10 mouse cellular contexts compared by ENCODE assay signal in the genomic region with DNA sequence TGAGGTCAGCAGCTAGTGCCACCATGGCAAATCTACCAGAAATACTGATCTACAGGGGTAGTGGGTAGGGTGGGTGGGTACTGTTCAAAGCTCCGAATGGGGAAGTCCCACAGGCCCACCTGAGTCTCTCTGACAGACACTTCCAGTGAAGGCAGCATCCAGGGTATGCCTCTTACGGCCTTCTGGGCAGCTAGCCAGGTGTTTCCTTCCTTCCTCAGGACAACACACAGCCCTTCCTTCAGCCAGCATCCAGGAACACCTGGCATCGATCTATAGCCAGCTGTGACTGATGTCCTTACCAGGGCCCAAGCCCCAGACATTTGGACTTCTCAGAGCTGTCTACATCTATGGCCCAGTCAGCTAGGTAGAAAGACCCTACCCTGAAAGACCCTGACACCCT. TPM values are rescaled to one million over a fixed set of nuclear protein-coding genes. Genes with fewer than 3 reads are reported as not detected.
DNase-seq lines count a peak whose midpoint lies in the region; ATAC-seq lines count a peak whose summit lies in the region.
"Had no signal": no experiment of that assay in that cellular context is flagged by ENCODE, and none has a peak within 500 bp of the region (broad histone marks: within the 10 kb centered on the region; RNA-seq: fewer than 3 reads in every experiment).

No protein-coding gene starts in this region.

- 79% methylated on average over 3 of the region's 3 CpGs for WGBS in heart, embryonic 11.5 days (ENCODE audit: insufficient replicate concordance)
- WGBS in forebrain, embryonic 10.5 days = 89% methylated on average over 3 of the region's 3 CpGs

- intact Hi-C loops in heart, postnatal 36 days (cut with DNase I) = loop anchor here (10.0 kb wide), 4 partner anchors 248 to 528 kb away; partner anchors contain the start of genes Add1, Nelfa, Slbp and Tacc3

- H3K4me1 ChIP-seq in heart, embryonic 11.5 days (ENCODE audit: control insufficient read depth, insufficient read depth, low read length) = peaks cover 42% of the 10 kb centered on the region
- peaks cover 31% of the 10 kb centered on the region for H3K4me1 ChIP-seq in forebrain, embryonic 10.5 days

- H3K4me2 ChIP-seq in heart, embryonic 11.5 days = no peak overlapping the region
- H3K4me2 ChIP-seq: liver, embryonic 15.5 days had no signal

- H3K27me3 ChIP-seq in heart, embryonic 11.5 days (ENCODE audit: control insufficient read depth, insufficient read depth, low read length) = no peaks in the 10 kb centered on the region
- peaks cover 16% of the 10 kb centered on the region for H3K27me3 ChIP-seq in forebrain, embryonic 10.5 days (ENCODE audit: poor library complexity, severe bottlenecking)
- H3K27me3 ChIP-seq: liver, embryonic 15.5 days had no signal

- no peak overlapping the region for H3K9ac ChIP-seq in heart, embryonic 11.5 days (ENCODE audit: low read depth, low read length)
- H3K9ac ChIP-seq: liver, embryonic 15.5 days had no signal

- no peak overlapping the region for H3K27ac ChIP-seq in heart, embryonic 11.5 days (ENCODE audit: low read depth, low read length)
- H3K27ac ChIP-seq in forebrain, embryonic 10.5 days = no peak overlapping the region
- H3K27ac ChIP-seq: liver, embryonic 15.5 days had no signal

- H3K9me3 ChIP-seq in heart, embryonic 11.5 days (replicated peaks; ENCODE audit: control insufficient read depth, low read length) = no peaks in the 10 kb centered on the region
- no peaks in the 10 kb centered on the region for H3K9me3 ChIP-seq in forebrain, embryonic 10.5 days
- H3K9me3 ChIP-seq: liver, embryonic 15.5 days had no signal

- no peak overlapping the region for H3K4me3 ChIP-seq in heart, embryonic 11.5 days (ENCODE audit: low read depth, low read length)
- no peak overlapping the region for H3K4me3 ChIP-seq in forebrain, embryonic 10.5 days
- H3K4me3 ChIP-seq: liver, embryonic 15.5 days had no signal

- ATAC-seq in heart, embryonic 11.5 days (replicated peaks; ENCODE audit: insufficient number of reproducible peaks, low FRiP score, low TSS enrichment) = no peak

- H3K36me3 ChIP-seq in heart, embryonic 11.5 days (ENCODE audit: control insufficient read depth, insufficient read depth, low read length) = peaks cover 12% of the 10 kb centered on the region
- H3K36me3 ChIP-seq in forebrain, embryonic 10.5 days (replicated peaks) = peaks cover 8% of the 10 kb centered on the region

- DNase-seq in heart, adult 18-20 months = peak; percentile 60 to 80
- peak; percentile 11 to 51 for DNase-seq in spleen, postnatal 4 days (ENCODE audit: low spot score in 2 of 2)
- DNase-seq in spleen, adult 18-20 months = no peak
- DNase-seq in heart, postnatal 36 days = peak; percentile 58 to 59
- DNase-seq in right cerebral cortex, postnatal 25 days = peak; percentile 2
- DNase-seq in forebrain, embryonic 10.5 days (ENCODE audit: extremely low spot score, low spot score) = no peak
- no peak for DNase-seq in T-cell, adult 2 months (ENCODE audit: low spot score)

RNA-seq across cellular contexts. Expression of gene Mxd4, which starts 5.0 kb away (rescaled TPM):
- total RNA-seq in heart, adult 18-20 months (2021) = 10 to 100 TPM; 68.7 to 77.8 TPM
- polyA plus RNA-seq in heart, embryonic 11.5 days (2014; fragmentation: Nextera tagmentation; extraction: Ambion mirVana) = 23.3 and 26.7 TPM in 2 replicates
- total RNA-seq in heart, postnatal 36 days (2021) = 10 to 100 TPM; 73.8 to 84.6 TPM
- 11.1 and 14.6 TPM in 2 replicates for polyA plus RNA-seq in forebrain, embryonic 10.5 days (2016; fragmentation: Nextera tagmentation; extraction: Ambion mirVana)

RNA-seq across cellular contexts. Expression of gene Haus3, which starts 13.2 kb away (rescaled TPM):
- 1 to 10 TPM; 5.3 TPM for total RNA-seq in heart, adult 18-20 months (2021)
- polyA plus RNA-seq in heart, embryonic 11.5 days (2014; fragmentation: Nextera tagmentation; extraction: Ambion mirVana) = 28.8 and 31.2 TPM in 2 replicates
- total RNA-seq in heart, postnatal 36 days (2021) = 1 to 10 TPM; 3.4 to 4.1 TPM
- 53.8 and 59.4 TPM in 2 replicates for polyA plus RNA-seq in forebrain, embryonic 10.5 days (2016; fragmentation: Nextera tagmentation; extraction: Ambion mirVana)

RNA-seq across cellular contexts. Expression of gene Poln, which starts 13.2 kb away (rescaled TPM):
- 10 to 100 TPM; 10.9 to 13.0 TPM for total RNA-seq in heart, adult 18-20 months (2021)
- 0.38 and 0.52 TPM in 2 replicates for polyA plus RNA-seq in heart, embryonic 11.5 days (2014; fragmentation: Nextera tagmentation; extraction: Ambion mirVana)
- 1 to 10 TPM; 2.6 to 3.5 TPM for total RNA-seq in heart, postnatal 36 days (2021)
- 0.77 and 0.89 TPM in 2 replicates for polyA plus RNA-seq in forebrain, embryonic 10.5 days (2016; fragmentation: Nextera tagmentation; extraction: Ambion mirVana)
- total RNA-seq: hematopoietic stem cell, adult 5-6 weeks had no signal

Comparison
In these comparisons a context has a peak if more than half of its experiments do, and no peak if none do; other contexts are left out.
1. DNase-seq: peak in heart, adult 18-20 months (2 of 2), spleen, postnatal 4 days (2 of 2), heart, postnatal 36 days (2 of 2) and right cerebral cortex, postnatal 25 days (single experiment); none in spleen, adult 18-20 months (0 of 2), forebrain, embryonic 10.5 days (single experiment) and T-cell, adult 2 months (single experiment).